Comparison of ENCODE assay signal across 13 mouse cellular contexts in the genomic region with DNA sequence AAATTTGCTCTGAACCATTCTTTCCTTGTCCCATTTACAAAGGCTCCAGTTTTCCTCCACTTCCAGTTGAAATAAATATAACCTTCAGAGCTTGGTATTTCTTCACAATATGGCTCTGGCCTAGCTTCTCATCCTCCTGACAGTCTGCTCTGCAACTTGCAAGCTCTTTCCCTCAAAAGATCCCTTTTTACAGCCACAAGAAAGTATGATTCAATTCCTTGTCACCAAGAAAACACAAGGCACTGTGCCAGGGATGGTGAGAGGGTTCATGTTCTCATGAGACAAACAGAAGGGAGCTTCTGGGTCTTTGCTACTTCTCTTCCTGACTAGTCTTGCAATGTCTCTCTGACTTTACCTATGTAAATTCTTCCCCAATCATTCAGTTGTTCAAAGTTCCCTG. TPM values are rescaled to one million over a fixed set of nuclear protein-coding genes. Genes with fewer than 3 reads are reported as not detected.
"Had no signal": no experiment of that assay in that cellular context is flagged by ENCODE, and none has a peak within 500 bp of the region (broad histone marks: within the 10 kb centered on the region; RNA-seq: fewer than 3 reads in every experiment).

No protein-coding gene starts in this region.

- DNase-seq: kidney, adult 8-10 months; kidney, postnatal 36 days; layer of hippocampus, adult 9-11 months; liver; liver, embryonic 13.5 days; liver, postnatal 0 days; lung, postnatal 14 days; thymus, adult 18-20 months; thymus, postnatal 14 days had no signal

- ATAC-seq: intestine, postnatal 0 days; liver, postnatal 0 days; midbrain, embryonic 13.5 days had no signal

RNA-seq across cellular contexts. Expression of a gene that starts 9.8 kb away (rescaled TPM):
- total RNA-seq: left cerebral cortex, postnatal 36 days; megakaryocyte progenitor cell, adult 5-6 weeks had no signal
